Mouse (Mus musculus): ENCODE measurements around the gene Tmem29. TPM values are rescaled to one million over a fixed set of nuclear protein-coding genes. Genes with fewer than 3 reads are reported as not detected.
A peak's percentile ranks its signal among the peaks of the same experiment; 100 is the strongest.

Tmem29 gene
- polyA plus RNA-seq, 1 experiment from 2014 or later, result 29.9 TPM

DNA sequence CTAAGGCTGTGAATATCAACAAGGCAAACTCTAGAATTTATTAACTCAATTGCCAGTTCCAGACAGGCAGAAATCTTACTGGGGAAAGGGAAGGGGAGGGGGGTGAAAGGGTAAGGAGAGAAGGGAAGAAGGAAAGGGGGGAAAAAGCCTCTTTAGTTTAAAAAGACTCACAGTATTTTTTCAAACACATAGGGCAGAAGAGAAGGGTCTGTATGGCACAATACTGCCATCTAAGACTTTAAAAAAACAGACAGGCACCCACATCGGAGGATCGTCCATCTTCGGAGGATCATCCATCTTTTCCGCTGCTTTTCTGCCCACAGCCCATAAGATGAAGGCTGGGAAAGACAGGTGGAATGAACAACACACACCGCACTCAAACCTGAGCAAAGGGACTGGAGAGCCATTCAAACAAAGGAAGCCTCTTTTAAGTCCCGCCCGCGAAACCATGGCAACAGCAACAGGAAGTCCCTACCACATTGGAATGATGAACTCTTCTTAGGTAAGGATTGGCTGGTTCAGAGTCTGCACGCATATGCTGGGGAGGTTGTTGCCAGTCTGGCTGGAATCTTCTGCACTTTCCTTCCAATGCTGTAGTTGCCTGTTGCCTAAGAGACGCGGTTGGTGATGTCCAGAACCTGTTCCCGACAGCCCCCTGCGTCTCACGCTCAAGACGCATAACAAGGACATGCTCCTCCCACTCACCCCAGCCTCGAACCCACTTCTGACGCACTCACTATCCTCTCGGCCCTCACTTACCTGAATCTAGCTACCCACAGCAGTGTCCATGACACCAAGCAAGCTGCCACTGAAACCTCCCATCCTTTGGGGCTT lies 18.2 kb downstream of the Tmem29 start:
- Histone ChIP-seq H3K4me1 (replicated peaks) (no peaks in the 10 kb centered on the region), H3K9ac (no peak overlapping the region), H3K4me2 (replicated peaks) (peak overlapping the region; percentile 52), H3K27me3 (replicated peaks) (no peaks in the 10 kb centered on the region), H3K36me3 (no peaks in the 10 kb centered on the region), H3K27ac (no peak overlapping the region), H3K9me3 (no peaks in the 10 kb centered on the region), H3K4me3 (replicated peaks) (peak overlapping the region; percentile 31)
- WGBS, result 26% methylated on average over 18 of the region's 18 CpGs
- ATAC-seq, result peak; percentile 95

DNA sequence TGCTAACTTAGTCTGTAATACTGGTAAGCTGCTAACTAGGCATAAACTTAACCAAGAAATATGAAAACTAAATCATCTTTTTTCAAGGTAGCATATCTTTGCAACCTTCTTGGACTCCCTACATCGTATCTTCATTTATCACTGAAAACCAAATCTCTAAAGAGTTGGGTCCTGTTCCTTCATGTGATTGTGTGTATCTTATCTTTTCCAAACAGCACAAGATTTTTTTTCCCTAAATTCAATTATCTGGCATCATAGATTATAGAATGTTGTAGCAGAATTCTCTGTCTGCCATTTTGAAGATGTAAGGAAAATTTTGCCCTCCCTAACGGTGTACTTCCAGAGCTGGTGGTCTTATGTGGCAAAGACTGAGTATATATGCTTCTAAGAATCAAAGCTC lies 22.6 kb downstream of the Tmem29 start:
- no peaks in the 10 kb centered on the region for H3K27me3 ChIP-seq (replicated peaks)
- H3K9ac ChIP-seq, result no peak overlapping the region
- H3K36me3 ChIP-seq, result no peaks in the 10 kb centered on the region
- ATAC-seq, result no peak
- H3K9me3 ChIP-seq, result no peaks in the 10 kb centered on the region
- no peaks in the 10 kb centered on the region for H3K4me1 ChIP-seq (replicated peaks)
- H3K27ac ChIP-seq, result no peak overlapping the region
- H3K4me3 ChIP-seq (replicated peaks), result no peak overlapping the region
- 90% methylated on average over 2 of the region's 2 CpGs for WGBS
- no peak overlapping the region for H3K4me2 ChIP-seq (replicated peaks)

DNA sequence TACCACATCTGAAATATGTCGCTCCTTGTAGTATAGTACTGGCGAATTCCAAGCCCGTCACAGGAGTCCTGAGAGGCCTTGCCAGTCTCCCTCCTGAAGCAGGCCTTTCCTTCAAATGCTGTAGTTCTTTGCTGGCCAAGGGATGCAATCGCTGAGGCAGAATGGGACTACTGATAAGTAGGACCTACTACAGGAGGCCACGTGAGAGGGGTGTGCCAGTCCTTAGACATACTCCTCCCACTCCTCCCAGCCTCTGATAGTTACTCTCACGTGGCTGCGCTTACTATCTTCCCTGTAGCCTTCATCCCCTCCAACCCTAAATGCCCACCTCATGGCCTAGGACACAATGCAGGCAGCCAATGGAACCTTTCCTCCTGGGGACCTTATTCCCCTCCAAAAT lies 23.6 kb downstream of the Tmem29 start:
- ATAC-seq, result no peak
- H3K27ac ChIP-seq, result no peak overlapping the region
- no peak overlapping the region for H3K4me3 ChIP-seq (replicated peaks)
- no peak overlapping the region for H3K9ac ChIP-seq
- WGBS, result 87% methylated on average over 7 of the region's 7 CpGs
- no peak overlapping the region for H3K4me2 ChIP-seq (replicated peaks)
- H3K36me3 ChIP-seq, result no peaks in the 10 kb centered on the region
- no peaks in the 10 kb centered on the region for H3K4me1 ChIP-seq (replicated peaks)
- no peaks in the 10 kb centered on the region for H3K9me3 ChIP-seq
- no peaks in the 10 kb centered on the region for H3K27me3 ChIP-seq (replicated peaks)

DNA sequence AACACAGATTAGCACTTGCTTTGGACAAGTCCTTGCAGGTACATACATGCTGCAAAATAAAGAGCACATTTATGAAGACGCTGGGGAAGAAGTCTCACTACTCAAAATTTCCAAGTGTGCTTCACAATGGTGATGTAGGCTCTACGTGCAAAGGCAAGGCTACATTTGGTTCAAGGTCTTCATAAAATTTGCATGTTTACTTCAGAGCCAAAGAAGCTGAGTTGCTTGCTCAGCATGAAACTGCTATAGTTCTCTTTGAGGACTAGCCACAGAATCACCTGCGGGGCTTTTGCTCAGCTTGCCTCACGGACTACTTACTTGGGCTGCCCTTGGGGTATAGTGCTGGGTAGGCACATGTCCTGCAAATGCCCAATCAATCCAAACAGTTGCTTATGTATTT lies 45.4 kb downstream of the Tmem29 start:
- no peak for ATAC-seq
- no peak overlapping the region for H3K9ac ChIP-seq
- H3K4me2 ChIP-seq (replicated peaks), result no peak overlapping the region
- no peaks in the 10 kb centered on the region for H3K27me3 ChIP-seq (replicated peaks)
- WGBS, result 91% methylated on average over 4 of the region's 4 CpGs
- H3K27ac ChIP-seq, result no peak overlapping the region
- no peak overlapping the region for H3K4me3 ChIP-seq (replicated peaks)
- no peaks in the 10 kb centered on the region for H3K9me3 ChIP-seq
- H3K36me3 ChIP-seq, result no peaks in the 10 kb centered on the region
- no peaks in the 10 kb centered on the region for H3K4me1 ChIP-seq (replicated peaks)

Other genes starting within 250 kb of the Tmem29 start
- gene Alas2, start 88.2 kb upstream of the Tmem29 start, polyA plus RNA-seq (2015; fragmentation: Nextera tagmentation; extraction: Ambion mirVana), result 66.2 and 67.5 TPM in 2 replicates
- gene Pfkfb1, start 129.1 kb upstream of the Tmem29 start, polyA plus RNA-seq (2015; fragmentation: Nextera tagmentation; extraction: Ambion mirVana), result 7.0 and 7.7 TPM in 2 replicates
- gene Apex2, start 130.7 kb upstream of the Tmem29 start, polyA plus RNA-seq (2015; fragmentation: Nextera tagmentation; extraction: Ambion mirVana), result 14.7 and 15.6 TPM in 2 replicates
- gene Tro, start 198.4 kb upstream of the Tmem29 start, polyA plus RNA-seq (2015; fragmentation: Nextera tagmentation; extraction: Ambion mirVana), result 12.5 and 14.2 TPM in 2 replicates